Mouse (Mus musculus) lung, postnatal 25 days (tissue): ENCODE measurements at regions not wholly inside any gene's neighbourhood (a gene's known extent, or its start where the extent isn't known, plus 50 kb on each side); places are given as distances from the start of the nearest gene placed in this dataset.
A peak's percentile ranks its signal among the peaks of the same experiment; 100 is the strongest.

Experiments used
- DNase-seq: peaks from one replicate; pipeline ENCODE4 v3.0.0; 2022; ENCODE audit warnings: low spot score

DNA sequence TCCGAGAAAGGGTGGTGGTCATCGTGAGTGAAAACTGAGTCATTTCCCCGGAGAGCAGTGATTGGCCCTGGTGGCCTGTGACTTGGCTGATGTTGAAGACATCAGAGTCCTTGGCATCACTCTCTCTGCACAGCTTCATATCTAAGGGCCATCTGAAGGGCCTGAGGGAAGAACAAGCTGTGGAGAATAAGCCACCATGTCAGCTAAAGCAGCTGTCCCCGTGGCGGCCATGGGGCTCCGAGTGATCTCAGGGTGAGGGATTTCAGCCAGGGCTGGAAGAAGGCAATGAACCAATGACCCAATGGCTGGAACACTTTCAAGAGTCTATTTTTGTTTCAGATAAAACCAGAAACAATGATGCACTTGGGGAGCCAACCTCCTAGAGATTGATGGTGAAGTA lies 62.2 kb downstream of the Ttc32 start:
- DNase-seq = no peak

DNA sequence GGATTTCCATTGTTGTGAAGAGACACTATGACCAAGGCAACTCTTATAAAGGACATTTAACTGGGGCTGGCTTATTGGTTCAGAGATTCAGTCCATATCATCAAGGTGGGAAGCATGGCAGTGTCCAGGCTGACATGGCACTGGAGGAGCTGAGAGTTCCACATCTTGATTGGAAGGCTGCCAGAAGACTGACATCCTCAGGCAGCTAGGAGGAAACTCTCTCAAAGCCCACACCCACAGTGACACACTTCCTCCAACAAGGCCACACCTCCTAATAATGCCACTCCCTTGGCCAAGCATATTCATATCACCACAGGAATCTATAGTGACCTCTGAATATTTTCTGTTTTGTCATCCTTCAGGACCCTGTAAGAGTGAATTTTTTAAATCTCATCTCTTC lies 65.3 kb downstream of the Ttc32 start:
- no peak for DNase-seq

DNA sequence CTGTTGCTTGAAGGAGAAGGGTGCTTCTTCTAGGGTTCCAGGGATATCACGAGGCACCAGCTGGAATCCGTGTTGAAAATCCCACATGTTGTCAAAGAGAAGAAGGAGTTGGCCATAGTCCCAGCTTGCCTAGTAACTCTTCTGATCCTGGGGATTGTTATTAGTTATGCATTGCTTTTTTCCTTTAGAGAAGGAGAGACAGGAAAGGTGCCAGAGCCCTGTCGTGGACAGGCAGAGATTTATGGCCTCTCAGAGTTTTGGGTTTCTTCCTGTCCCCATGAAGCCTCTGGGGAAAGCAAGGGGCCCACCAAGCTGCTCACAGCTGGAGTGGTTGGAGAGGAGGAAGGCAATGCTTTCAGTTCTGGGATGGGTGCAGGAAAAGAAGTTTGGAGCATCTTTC lies 76.6 kb downstream of the Ttc32 start:
- DNase-seq = no peak

DNA sequence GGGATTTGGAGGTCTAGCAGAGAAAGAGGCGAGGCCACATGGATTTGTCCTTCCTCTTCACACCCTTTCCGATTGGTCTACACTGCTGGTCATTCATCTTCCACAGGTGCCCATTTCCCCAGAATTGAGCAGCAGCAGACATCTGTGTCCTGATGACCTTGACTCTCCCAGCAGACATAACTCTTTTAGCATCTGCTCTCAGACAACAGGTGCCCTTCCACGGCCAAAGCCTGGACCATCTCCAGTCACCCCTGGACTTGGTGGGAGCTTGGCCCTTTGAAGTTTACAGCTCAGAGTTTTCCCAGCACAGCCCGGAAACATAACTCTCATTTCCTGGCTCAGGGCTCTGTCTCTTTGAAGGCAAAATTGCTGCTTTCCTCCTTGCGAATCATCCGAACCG lies 80.0 kb downstream of the Ttc32 start:
- no peak for DNase-seq

DNA sequence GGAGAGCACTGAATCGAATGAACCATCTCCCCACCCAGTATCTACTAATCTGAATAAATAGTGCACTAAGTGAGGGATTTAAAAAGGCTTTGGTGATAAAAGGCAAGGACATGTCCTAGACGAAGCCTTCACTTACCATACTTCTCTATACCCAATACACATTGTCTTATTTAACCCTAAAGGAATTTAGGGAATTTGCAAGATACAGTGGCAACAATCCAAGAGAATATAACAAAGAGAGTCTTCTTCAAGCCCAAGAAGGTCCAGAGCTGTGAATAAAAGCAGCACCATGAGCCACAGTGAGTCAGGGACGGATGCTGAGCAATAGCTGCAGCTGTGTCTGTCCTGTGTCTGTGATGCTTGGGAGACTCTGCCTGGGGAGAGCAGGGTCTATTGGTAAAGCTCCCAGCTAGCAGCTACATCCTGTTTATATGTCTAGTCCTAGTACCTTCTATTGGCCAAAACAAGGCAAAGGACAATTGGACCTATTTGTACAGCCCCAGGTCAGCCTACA lies 82.4 kb downstream of the Ttc32 start:
- no peak for DNase-seq

DNA sequence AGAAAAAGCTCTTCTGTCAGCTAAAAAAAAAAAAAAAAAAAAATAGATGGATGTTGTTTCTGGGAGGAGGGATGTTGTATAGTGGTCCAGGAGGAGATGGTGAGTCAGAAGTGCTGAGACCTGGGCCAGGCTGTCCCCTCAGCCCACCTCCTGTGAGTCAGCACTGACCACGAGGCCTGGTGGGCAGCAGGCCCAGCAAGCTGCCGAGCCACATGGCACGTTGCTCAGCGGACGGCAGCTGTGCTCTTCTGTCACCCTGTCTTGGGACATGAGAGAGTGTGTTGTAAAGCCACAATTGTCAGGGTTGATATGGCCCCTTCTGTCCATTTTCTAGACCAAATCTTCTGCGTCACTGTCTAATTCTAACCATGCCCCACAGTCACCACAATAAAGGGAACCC lies 83.9 kb downstream of the Ttc32 start:
- peak; percentile 33 for DNase-seq

DNA sequence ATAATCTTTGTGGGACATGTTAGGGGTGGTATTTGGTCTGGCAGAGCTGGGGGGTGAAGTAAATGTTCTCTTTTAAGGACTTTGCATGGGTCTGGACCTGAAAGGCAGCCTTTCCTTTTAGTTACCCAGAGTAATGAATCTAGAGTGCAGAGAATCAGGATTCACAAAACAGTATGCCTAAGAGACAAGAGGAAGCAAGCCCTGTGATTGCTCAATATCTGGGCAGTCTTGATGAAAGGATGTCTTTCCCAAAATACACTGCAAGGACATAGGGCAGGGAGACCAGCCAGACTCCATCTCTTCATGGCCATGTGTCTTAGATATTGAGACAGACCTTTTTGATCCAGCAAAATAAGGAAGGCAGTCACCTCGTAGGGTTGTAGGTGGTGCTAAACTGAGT lies 84.3 kb downstream of the Ttc32 start:
- peak; percentile 23 for DNase-seq

DNA sequence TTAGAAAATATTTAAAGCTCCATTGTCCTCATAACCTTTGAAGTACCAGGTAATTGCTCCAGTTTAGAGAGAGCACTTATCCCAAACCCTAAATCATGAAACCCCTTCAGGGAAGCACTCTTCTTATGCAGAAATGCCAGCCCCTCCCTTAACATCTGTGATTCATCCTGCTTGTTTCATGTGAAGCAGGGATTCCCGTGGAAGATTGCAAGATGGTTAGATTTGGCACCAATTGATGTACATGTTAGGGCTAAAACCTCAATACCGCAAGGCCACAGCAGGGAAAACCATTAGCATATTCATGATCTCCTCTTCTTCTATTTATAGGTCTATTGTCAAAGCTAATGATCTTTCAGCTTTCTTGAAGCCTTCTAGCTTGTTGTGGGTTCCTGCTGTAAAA lies 88.8 kb downstream of the Ttc32 start:
- no peak for DNase-seq

DNA sequence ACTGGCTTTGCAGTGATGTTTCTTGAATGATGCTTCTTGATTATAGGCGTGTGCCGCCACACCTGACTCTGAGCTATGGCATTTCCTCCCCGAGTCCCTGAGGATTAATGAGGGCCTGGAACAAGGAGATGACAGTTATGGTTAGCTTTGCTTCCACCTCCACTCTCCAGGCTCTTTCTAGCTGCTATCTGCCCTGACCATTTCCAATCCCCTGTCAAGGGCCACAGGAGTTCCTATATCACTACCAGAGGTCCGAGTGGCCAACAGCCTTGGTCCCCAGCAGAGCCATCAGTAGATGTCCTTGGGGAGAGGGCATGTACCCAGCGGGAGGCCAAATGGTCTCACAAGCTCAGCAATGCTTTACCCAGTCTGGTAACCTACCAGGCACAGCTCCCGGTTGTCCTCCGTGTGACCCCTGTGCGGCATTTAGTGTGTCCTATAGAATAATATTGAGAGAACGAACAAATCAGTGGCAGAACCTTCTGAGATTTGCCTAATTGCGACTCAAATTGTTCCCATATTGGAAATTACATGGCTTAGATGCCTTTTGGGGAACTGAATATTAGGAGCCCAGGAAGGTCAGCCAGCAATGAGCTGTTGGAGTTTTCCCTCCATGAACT lies 98.2 kb downstream of the Ttc32 start:
- peak; percentile 18 for DNase-seq

DNA sequence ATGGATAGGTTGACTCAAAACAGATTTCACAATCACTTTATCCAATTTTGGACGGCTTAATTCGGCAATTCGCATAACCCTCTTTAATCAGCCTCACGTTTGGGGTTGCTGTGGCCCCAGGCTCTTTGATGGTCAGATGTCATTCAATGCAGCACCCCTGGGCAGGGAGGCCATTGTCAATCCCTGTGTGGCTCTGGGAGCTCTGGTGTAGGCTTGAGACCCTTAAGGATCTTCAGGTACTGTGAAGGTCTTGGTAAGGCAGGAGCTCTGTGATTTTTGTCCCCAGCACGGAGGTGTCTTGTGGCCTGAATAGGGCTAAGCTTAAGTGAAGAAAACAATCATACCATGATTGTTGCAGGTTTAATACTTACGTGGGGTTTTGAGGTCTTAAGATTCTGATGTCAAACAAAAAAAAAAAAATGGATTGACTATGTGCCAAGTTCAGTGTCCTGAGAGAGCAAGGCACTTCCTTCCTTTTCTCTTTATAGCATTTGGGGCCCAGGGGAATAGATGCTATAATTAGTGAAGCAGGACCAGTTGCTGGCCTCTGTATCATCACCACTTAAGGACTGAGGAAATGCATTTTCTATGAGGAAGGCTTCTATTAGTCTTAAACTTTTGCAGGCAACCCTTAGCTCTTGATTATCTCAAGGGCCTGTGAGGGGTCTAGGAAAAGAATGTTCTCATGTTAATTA lies 98.9 kb downstream of the Ttc32 start:
- no peak for DNase-seq

DNA sequence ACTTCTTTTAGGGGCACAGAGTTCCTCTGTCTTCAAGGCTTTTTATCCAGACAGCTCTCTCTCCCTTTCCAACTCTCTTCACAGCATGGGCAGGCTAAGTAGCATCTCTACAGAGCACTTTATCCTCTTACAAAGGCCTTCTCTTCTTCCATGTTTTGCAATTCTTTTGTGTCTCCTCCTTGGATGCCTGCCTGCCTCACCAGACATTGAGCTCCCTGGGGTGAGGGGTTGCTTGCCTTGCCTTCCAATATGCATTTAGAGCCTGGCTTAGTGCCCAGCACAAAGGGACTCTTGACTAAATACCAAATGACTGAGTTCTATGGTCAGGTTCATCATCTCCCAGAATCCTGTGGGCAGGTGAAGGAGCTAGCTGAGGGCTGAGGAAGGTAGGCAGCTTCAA lies 102.8 kb downstream of the Ttc32 start:
- DNase-seq = no peak

DNA sequence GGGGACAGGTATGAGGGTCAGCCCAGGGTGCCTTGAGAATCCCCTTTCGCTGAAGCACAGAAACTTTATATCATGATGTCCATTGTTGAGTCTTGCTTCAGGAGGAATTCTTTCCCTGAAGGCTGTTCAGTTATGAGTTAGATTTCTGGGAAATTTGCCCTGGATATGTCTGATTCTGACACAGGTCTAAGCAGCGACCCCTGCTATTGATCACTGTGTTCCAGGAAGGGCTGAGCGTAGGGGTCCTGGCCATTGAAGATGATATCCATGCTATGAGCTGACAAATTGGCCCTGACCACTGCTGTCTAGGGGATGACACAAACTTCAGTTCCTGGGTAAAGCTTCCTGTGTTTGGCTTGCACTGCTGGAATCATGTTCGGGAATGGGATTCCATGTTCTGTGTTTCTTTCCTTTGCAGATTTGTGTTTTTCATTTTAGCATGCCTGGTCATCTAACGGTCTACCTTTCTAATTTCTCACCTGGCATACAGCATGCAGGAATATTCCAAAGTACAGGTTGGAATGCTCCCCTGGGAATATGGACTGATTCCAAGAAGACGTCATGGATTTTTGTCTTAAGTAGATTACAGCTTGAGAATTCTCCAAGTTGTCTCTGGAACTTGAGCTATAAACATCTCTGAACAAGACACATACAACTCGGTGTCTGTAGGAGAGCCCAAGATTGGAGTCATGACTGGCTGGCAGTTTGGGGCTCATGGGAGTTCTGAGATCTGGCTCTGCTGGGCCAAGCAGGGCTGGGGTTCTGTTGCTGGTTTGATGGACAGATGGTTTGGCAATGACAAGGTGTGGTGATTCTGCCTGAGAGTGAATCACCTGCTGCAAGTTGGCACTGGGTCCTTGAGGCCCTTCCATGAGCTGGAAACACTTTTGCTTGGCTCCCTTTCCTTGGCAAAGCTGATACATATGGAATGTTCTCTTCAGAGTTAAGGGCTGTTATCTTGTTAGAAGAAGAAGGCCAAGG lies 104.4 kb downstream of the Ttc32 start:
- DNase-seq = no peak

DNA sequence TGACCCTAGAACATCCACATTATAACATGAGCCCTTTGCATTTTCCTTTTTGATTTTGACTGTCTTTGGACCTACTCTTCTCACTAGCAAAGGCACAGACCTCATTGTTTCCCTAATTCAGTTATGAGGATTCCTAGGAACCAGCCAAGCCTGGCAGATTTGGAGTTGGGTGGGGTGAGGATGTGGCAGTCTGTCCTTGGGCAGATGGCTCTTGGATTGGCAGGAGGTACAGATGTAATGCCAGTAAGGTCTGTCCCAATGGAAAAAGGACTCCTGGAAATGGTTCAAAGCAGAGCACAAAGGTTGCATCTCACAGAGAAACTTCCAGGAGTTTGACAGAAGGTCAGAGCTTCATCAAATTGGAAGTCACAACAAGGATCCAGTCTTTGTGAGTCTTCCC lies 121.2 kb downstream of the Ttc32 start:
- DNase-seq = no peak

DNA sequence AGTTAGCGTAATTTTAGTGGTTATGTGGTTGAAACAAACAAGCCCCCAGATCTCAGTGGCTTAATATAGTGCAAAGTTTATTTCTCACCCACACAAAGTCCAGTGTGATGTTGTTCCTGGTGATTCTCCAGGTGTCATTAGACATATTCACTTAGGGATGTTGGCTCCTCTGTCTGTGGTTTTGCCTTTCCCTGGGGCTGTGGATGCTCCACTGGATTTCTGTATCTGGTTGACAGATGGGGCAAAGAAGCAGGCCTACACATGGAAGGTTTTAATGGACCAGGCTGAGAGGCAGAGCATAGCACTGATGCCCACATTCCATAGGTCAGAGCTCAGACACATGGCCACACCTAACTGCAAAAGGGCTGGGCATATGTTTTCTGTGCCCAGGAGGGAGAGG lies 121.6 kb downstream of the Ttc32 start:
- no peak for DNase-seq

DNA sequence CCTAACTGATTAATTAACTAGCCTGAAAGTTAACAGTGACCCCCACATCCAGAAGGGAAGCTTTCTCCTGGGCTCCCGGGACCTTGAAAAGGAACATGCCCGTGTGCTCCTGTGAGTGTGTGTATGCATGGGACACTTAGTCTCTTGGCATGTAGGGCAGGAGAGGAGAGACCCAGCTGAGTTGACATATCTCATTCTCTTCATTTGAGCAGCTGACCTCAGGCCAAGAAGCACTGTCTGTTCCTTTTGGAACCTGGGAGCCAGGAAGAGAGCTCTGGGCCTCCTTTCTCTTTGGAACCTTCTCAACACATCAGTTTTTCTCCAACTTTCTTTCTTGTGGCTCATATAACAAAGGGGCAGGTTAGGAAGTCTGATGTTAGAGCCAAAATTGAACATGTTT lies 124.7 kb downstream of the Ttc32 start:
- no peak for DNase-seq

DNA sequence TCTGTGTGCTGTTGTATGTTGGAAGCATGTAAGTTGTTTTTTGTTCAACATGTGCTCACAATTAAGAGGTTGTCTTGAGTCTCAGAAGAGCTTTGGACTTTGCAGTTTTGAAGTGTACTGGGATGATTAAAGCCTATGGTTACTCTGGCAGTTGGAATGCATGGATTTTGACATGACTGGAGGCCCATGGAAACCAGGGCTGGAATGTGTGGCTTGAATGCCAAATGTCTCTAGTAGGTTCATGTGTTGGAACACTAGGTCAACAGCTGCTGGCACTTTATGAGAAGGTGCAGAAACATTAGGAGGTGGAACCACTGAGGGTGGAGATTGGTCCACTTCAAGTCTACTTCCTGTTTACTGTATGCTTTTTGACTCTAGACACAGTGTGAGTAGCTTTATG lies 127.0 kb downstream of the Ttc32 start:
- DNase-seq = no peak

DNA sequence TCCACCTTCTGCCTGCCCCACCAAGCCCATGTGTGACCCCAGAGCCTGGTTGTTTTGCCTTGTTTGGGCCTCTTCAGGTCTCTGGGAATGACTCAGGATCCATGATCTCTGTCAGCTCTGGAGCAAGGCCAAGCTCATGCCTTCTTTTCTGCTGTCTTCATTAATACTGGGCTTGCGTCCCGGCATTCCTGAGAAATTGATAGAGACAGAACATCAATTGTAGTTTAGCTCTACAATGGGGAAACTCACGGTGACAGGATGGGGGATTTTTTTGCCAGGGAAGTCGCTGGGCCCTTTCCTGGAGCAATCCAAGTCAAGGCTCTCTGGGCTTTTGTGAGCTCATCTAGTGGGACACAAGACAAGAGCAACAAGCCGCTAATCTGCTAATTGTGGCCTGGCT lies 129.0 kb downstream of the Ttc32 start:
- no peak for DNase-seq

DNA sequence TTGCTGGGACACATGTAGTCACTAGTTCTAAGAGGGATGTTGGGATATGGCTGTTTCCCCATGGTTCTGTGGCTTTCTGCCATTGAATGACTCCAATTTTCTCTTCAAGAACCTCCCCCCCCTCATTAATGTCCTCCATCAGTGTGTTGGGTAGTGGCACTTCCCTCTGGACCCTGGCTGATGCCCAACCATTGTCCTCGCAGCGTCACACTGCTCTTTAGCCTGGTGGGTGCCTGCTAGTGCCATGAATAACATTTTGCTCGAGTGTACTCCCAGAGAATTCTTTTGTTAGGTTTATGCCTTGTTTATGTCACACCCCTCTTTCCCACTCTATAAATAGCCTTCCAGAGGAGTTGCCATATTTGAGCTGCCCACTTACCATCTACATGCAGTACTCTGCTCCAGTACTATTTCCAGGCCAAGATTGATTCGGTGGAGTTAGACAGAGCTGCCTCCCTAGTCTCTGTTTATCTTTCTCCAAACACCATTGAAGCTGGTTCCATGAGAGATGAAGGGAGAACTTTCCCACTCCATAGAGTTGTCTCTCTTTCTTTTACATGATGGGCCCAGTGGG lies 135.7 kb downstream of the Ttc32 start:
- DNase-seq = peak; percentile 37

DNA sequence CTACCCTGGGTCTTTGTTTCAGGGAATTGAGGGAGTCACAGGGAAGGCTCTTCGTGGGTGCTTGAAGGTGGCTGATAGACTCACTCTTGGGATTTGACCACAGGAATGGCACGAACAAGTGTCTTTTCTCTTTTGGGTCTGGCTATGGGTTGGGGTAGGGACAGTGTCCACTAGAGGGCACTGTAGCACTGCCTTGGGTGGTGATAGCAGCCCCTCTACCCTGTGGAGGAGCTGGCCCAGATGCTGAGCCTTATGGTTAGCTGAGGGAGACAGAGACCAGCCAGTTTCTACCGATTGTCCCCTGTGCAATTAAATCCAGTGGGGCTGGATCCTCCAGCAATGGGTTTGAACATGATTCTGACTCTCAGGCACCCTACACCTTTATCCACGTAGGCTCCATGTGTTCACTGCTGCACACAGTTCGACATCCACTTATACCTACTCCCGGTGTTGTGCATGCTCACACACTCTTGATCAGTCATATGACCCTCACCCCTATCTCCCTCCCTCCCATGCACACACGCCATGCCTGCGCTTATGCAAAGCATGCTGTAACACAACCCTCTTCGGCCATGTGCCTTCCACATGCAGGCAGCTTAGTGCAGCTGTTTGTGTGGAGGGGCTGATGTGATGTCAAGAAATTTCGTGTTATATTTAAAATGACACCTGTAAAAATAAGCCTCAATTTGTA lies 136.6 kb downstream of the Ttc32 start:
- peak; percentile 10 for DNase-seq

DNA sequence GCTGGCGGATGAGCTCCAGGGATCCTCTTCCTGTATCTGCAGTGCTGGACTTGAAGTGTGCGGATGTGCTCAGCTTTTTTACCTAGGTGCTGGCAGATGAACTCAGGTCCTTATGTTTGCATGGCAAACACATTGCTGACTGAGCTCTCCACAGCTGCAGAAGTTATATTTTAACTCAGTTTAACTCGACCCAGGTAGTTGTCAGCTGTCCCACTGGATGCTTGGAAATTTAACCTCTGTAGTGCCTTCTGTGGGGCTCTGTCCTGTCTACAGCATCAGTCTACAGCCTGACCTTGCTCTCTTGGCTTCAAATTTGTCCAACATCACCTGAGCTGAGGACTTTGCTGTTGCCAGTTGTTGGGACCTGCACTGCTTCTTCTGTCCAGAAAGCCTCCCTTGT lies 139.2 kb downstream of the Ttc32 start:
- no peak for DNase-seq

DNA sequence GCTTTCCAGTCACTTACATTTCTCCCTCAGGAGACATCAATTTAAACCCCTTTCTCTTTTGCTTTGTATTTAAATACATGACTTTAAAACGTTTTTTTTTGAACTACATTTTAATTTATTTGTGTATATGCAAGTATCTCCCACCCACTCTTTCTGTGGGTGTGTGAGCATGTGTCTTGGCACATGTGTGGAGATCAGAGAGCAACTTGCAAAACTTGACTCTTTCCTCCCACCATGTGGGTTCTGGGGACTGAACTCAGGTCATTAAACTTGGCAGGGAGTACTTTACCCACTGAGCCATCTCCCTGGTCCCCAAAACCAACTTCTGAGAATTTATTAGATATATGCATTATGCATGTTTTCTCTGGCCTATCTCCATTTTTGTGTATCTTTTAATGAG lies 143.9 kb downstream of the Ttc32 start:
- no peak for DNase-seq

DNA sequence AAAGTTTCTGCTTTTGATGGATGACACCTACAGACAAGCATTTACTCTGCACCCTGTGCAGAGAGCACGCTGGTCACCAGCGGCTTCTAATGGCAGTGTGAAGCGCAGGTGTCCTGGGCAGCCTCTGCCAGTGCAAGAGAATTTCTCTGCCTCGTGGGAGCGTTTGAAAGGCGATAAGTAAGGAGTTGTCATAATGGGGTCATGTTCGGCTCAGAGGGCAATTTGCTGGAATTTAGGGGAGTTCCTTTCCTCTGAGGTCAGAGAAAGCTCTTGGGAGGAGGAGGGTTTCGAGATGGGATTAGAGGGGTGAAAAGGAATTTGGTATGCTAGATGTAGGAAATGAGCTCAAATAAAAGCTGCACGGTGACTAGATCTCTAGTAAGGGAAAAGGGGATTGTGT lies 144.5 kb downstream of the Ttc32 start:
- DNase-seq = peak; percentile 5
